Mouse (Mus musculus): Measurements from ENCODE around the gene Tank. TPM values are rescaled to one million over a fixed set of nuclear protein-coding genes. Genes with fewer than 3 reads are reported as not detected.

Tank gene
- total RNA-seq, 2 experiments from 2014 or later = 33.6 to 45.2 TPM

DNA sequence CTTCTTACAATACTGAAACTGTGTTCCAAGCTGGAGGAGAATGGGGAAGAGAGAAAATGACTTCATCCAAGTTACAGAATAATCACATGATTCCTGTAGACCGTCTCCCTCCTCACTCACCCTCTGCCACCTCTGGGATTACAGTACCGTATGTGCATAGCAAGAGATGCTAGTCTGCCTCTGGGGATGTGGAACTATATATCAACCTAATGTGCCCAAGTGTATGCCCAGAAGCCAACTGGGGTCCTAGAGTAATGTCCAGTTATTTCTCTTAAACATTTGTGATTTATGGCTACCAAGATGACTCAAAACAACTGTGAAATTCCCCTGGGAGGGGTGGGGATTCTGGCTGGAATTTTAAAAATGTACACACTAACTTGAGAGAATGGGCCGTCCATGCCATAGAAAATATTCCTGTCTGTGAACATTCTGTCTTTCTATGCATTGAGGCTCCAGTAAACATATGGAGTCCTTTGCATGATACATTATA, 1.2 kb downstream of the Tank start:
- DNase-seq (ENCODE audit: low spot score in 2 of 2) = no peak

DNA sequence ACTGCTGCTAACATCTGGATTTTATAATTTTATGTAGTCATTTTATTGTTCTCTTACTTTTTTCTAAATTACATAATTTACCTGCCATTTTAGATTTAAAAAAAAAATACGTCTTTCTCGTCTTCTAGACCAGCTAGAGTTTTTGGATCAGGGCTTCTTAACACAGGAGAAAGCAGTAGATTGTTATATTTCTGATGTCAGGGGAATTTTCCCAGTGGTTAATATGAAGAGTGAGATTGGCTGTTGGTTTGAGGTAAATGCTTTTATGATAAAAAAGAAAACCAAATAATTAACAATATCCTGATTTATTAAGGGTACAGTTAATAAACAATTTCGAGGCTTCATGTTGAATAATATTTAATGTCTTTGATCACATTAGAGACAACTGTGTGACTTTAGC, 1.7 kb downstream of the Tank start:
- DNase-seq (ENCODE audit: low spot score in 2 of 2) = no peak

DNA sequence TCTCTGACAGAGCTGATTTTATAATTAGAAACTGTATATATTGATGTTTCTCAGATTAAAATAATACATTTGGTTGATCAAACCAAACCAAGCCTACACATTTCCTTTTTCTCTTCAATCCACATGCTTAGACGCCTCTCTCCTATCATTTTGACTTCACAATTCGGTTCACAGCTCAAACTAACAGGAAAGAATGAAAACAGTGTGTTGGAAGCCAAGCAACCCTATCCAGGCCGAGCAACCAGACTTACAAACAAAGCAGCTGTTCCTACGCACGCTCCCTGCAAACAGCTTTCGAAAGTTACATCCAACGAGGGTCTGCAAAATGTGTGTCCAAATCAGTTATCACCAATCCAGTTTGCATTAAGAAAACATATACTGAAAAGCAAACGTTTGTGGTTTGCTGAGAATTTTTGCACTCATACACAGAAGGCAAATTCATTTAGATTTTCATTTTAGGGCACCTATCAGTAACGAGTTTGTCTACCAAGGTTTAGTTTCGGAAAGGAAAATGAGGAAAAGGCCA, 2.2 kb downstream of the Tank start:
- DNase-seq (ENCODE audit: low spot score in 2 of 2) = no peak

DNA sequence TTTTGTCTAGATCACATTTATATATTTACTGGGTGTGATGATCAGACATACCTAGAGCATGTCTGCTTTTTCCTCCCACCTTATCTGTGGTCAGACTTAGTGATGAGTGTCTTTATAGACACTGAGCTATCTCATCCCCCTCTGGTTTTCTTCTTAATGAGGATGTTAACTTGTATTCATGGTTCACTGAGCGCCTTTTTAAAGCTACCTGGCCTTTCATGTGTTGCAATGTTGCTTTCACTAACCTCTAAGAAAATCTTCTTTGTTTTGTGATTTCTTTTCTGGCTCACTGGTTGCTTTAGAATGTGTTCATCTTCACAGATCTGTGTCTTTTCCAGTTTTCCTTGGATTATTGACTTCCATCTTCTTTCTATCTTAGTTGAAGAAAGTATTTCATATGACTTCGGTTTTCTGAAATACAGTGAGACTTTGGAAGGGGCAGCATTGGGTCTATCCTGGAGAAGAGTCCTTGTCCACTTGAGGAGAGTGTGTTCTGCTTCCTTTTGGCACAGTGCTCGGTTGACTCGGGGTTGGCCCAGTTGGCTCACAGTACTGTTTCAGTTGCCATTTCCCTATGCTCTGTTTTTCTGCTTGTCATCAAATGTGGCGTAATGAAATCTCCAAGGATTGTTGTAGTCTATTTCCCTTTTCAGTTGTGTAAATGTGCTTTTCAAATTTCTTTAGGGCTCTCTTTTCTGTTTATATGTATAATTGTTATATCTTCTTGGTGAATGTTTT, 4.4 kb downstream of the Tank start:
- DNase-seq (ENCODE audit: low spot score in 2 of 2) = no peak

DNA sequence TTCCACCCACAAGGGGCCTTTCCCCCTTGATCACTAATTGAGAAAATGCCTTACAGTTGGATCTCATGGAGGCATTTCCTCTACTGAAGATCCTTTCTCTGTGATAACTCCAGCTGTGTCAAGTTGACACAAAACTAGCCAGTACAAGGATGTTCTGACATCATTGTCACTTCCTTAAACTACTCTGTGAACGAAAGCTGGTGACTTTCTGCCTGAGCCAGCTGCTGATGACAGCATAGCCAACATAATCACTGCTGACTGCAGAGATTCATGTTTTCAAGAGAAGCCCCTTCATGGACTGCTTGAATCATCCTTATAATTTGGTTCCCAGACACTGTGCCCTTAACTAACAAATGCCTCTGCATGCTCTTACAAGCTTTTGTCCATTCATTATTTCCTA, 7.1 kb downstream of the Tank start:
- no peak for DNase-seq (ENCODE audit: low spot score in 2 of 2)

DNA sequence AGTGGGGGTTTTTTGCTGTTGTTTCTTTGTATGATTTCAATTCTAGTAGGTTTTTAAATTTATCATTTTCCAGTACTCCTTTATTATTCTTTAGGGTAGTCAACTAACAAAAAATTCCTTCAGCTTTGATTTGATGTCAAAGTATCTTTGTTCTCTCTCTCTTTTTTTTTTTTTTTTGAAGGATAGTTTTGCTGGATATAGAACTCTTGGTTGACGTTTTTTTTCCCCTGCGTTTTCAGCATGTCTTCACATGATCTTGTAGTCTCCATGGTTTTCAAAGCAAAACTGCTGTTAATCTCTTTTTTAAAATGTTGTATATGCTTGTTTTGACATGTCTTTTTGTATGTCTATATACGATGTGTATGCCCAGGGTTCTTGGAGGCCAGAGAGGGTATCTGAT, 7.8 kb downstream of the Tank start:
- DNase-seq (ENCODE audit: low spot score in 2 of 2) = no peak

DNA sequence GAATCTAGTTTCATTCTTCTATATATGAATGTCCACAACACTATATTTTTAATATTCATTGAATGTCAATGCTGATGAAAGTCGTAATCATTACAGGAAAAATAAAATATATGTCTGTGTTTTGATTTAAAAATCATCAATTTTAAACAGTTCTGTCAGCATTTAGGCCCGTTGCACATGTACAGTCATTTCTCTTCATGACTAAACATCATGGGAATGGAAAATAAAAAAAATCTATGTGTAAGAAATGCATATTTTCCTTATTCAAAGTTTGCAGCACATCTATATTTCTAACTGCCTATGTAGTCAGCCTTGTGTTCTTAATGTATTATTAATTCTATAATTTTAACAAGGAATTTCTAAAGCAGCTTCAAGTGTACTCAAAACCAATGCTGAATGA, 12.4 kb downstream of the Tank start:
- no peak for DNase-seq (ENCODE audit: low spot score in 2 of 2)

DNA sequence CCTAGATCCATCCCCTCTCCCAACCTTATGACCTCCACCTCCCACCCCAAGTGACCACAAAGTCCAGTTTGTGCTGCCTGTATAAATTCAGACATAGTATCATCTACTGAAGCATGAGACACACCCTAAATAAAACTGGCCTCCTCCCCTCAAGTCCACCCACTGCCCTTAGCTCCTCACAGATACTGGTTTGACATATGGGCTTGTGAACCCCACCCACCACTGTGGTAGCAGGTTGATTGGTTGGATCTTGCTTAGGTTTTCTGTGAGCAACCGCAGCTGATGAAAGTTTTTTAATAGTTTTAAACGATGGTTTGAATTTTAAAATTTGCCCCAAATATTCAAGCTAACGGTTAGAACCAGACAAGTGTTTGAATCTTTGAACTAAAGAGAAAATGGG, 13.7 kb downstream of the Tank start:
- DNase-seq (ENCODE audit: low spot score in 2 of 2) = no peak

DNA sequence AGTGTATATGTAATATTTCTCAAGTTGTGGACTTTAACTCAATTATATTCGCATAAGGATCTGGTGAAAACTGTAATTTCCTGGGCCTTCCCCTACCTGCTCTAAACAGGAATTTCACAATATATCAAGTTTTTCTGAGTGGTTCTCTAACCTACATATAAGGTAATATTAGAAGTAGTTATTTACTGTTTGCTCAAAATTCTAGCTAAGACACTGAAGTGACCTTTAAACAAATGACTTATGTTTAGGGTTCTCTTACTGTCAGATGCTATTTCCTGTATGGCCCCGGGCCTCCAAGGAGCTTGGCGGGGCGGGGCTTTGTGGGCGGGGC, 14.3 kb downstream of the Tank start:
- no peak for DNase-seq (ENCODE audit: low spot score in 2 of 2)

DNA sequence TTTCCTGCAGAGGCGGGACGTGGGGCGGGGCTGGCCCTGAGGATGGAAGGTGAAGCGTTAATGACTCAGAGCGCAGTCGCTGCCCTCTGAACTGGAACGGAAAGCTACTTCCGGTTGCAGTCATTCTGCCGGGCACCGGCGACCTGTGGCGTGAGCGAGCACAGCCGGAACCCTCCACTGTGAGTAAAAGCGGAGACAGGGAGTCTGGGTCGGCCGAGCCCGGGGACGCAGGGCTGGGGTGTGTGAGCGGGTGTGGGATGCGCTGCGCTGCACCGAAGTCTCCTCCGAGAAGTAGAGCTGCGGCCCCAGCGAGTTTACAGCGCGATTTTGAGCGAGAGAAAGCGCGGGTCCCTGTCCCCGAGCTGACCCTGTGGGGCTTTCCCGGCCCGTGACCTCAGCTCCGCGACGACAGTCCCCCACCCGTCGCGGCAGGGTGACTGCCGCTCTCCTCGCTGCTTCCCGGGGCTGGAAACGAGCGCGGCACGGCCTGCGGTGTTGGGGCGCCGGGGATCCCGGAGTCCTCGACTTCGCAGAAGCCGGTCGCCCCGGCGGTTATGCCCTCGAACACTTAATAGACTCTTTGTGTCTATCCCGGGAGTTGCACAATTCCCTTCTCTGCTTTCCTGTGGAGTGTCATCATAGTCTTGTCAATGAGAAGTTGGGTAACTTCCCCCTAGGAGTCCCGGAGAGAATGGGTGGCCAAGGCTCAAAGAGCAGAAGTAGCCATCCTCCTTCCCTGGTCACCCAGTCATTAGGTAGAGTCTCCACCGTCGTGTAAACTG, 14.8 kb downstream of the Tank start:
- peak; percentile 86 to 93 for DNase-seq (ENCODE audit: low spot score in 2 of 2)

DNA sequence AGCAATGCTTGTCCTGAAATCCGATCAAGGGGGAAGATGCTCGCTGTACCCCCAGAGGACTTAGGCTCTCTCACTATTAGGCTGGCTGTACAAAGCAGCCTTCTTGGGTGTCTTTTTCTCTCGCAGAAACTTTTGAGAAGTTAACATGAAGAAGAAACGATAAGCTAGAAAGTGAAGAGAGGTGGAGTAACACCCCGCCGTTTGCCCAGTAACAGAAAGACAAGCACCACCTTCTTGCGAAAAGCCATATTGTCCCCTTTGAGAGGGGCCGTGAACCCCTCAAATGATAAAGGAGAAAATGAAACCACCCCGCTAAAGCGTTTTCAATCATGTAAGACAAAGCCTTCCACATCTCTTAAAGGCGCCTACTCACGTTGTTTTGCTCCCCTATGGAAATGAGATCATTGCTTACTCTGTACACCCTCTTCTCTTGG, 15.5 kb downstream of the Tank start:
- DNase-seq (ENCODE audit: low spot score in 2 of 2) = no peak

DNA sequence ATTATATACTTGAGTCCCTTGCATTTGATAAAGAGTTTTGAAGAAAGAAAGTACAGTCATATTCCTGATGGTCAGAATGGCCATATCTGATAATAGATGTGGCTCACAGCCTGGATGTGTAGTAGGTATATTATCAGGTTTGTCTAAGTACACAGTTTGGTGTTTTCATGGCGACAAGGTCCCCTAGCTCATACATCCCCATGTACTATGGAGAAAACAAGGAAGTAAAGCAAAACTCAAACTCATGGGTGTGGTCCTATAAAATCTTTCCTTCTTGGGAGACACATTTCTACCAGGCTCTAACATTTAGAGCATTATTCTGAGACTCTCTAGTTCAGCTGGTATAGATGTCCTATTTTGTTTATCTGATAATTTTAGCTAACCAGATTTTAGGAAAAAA, 21.3 kb downstream of the Tank start:
- DNase-seq (ENCODE audit: low spot score in 2 of 2) = no peak

DNA sequence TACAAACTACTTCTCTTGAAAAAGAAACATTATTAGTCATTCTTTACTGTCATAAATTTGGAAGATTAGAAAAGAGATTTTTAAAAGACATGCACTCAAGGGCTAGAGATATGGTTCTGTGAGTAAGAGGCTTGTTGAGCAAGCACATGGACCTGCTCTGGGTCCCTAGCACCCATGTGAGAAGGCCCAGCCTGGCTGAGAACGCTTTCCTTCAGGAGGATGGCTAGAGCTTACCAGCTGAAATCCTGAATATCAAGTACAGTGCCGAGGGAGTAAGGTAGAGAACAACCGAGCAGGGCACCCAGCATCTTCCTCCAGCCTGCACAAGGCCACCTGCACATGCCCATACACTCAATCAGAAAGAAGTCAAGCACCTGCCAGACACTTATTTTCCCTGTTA, 25.1 kb downstream of the Tank start:
- no peak for DNase-seq (ENCODE audit: low spot score in 2 of 2)

DNA sequence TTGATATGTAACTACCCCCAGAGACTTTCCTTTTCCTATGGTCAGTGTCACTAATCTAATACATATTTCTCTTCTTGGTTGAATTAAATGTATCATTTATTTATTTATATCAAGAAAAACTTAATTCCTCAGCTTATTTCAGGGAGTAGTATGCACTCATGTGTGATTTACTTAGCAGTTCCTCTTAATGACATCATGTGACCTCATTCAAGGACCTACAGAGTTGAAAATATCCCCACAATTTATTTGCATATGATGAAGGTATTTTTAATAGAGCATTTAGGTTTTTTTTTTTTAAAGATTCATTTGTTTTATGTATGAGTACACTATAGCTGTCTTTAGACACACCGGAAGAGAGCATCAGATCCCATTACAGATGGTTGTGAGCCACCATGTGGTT, 28.6 kb downstream of the Tank start:
- no peak for DNase-seq (ENCODE audit: low spot score in 2 of 2)

DNA sequence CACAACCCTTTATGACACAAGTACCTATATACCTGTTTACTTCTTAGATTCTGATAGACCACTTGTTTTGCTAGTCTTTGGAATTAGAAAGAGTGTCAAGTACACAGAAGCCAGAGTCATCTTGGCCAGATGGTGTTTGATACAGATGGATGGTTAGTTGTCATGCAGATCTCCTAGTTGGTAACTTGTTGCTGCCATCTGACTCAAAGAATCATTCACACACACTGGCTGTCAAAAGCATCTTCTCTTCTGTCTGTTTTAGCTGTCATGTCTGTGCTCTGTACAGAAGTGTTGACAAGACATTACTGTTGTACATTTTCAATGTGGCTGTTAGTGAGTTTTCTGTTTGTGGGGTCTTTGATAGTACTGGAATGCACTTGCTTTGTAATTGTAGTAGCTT, 45.6 kb downstream of the Tank start:
- DNase-seq (ENCODE audit: low spot score in 2 of 2) = no peak

DNA sequence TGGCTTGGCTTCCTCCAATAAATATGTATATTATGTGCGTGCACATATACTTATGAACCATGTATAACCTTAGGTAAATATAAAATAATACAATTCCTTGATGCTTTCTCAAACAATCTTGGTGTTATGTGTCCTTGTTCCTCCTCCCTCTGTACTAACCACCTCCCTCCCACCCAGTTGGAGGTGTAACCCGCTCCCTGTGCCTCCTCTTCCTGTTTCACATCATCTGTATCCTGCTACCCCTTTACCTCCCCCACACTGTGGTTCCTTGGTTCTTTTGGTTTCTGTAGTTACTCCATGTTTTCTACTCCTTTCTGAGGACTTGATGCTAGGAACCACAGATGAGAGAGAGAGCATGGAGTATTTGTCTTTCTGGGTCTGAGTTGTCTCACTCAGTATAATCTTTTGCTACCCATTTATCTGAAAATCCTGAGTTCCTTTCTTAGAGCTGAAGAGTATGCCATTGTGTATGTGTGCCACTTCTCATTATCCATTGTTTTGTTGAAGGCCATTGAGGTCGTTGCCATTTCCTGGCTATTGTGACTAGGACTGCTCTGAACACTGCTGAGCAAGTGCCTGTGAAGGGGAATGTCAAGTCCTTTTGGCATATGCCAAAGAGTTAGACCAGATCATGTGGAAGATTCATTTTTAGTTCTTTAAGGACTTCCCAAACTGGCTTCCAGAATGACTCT, 52.6 kb downstream of the Tank start:
- no peak for DNase-seq (ENCODE audit: low spot score in 2 of 2)

DNA sequence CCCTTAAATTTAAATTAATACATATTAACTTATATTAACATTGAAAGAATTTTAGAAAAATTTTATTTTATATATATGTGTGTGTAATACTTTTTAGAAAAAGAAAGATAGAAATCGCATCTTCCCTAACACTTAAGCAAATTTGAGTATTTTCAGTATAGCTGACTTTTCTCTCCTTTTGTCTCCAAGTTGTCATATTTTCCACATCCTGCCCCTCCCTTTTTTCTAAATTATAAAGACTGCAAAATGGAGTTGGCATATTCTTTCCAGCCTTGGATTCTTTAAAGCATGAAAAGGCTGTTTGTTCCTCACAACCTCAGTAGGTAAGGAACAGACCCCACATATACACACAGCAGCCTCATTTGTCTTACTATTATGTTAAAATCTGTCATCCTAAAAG, 56.7 kb downstream of the Tank start:
- DNase-seq (ENCODE audit: low spot score in 2 of 2) = no peak

DNA sequence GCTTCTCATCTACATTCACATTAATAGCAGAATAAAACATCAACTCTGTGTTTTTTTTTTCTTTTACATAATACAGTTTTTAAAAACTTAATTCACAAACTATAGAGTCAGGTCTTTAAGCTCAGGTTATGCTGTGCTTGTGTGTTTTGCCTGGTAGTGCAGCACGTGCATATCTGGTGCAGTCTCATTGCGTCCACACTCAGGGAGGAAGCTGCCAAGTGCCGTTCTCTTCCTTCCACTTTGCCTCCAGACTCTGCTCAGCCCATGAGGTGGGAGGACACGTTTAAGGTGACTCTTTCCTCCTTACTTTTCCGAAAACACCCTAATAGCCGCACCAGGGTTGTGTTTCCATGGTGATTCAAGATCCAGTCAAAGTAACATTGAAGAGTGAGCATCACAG, 59.8 kb downstream of the Tank start:
- no peak for DNase-seq (ENCODE audit: low spot score in 2 of 2)

DNA sequence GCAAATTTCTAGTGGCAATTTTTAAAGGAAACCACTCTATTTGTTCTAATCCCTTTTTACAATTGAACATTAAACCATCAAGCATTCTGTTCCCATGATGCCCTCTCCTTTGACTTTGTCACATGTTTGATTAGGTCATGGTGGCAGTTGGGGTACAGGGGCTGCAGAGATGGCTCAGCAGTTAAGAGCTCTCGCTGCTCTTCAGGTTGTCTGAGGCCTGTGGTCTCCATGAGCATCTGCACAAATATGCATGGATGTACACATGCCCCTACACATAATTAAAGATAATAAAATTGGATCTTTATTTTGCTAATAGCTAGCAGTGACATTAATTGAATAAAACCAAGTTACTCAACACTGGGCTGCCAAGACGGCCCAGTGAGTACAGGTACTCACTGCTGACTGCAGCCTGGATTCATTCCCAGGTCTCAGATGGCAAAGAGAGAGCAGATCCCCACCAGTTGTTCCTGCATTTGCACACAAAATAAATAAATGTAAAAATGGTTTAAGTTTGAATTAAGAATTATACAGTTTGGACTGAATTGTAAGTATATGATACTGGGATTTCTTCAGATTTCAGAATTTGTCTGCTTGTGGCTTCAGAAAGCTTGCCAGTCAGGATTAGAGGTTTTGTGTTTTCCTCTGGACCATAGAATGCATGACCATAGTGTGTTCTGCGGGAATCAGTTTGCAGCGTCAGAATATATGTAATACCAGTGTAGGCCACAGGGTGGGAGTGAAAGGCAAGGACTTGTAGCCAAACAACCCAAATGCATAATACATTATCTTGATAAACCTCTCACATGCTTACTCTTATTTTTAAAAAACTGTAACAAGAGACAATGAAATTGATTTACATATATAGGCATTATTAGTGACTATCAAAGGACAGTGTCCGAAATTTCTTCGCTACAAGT, 64.3 kb downstream of the Tank start:
- peak; percentile 21 to 22 for DNase-seq (ENCODE audit: low spot score in 2 of 2)

DNA sequence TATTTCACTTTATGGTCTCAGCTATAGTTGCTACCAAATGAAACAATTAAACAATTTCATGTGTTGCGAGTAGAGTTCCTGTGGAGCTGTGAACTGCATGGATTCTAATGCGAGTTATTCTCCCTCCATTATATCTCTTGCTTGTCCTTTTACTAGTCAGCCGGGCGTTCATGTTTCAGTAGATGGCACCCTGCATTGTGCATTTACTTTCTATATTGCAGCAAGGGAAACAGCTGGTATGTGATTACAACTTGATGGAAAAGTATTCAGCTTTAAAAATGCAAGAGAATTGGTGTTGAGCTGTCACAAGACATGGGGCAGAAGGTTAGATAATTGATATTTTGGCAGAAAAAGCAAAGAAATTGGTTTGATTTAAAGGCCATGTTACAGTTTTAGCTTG, 72.8 kb downstream of the Tank start:
- DNase-seq (ENCODE audit: low spot score in 2 of 2) = no peak

DNA sequence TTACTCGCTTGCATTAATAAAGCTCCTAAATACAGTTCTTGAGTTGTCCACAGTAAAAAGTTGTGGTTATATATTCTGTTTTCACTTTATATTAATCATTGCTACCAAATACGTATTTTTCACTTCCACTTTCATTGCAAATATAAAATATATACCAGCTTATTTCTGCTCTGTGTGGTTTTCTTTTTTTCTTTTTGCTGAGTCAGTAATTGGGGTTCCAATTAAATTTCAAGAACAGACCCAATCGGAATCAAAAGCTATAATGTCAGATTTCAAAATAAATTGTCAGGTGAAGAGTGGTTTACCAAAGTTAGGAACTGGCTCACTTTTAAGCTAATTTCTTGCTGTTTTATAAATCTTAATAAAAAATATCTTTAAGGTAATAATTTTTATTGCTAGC, 73.3 kb downstream of the Tank start:
- no peak for DNase-seq (ENCODE audit: low spot score in 2 of 2)

Data from adrenal gland, adult 18-20 months (tissue).